Mouse (Mus musculus) ES-Bruce4 (cell line): ENCODE results near the gene Birc6. TPM values are rescaled to one million over a fixed set of nuclear protein-coding genes. Genes with fewer than 3 reads are reported as not detected.
"Not testable (repeated sequence)": the region's sequence is repeated elsewhere in the genome, so short reads cannot be mapped to it uniquely, and the experiment has no call there.

Experiments
- H3K27ac ChIP-seq: 2 replicates; pipeline ENCODE4 v1.5.1; 2012; ENCODE audit warnings: low read length, inconsistent platforms; ENCODE audit not compliant: insufficient read depth
- H3K27me3 ChIP-seq: 2 replicates; pipeline ENCODE4 v1.6.1; 2012; ENCODE audit warnings: mild to moderate bottlenecking, low read length, inconsistent platforms; ENCODE audit not compliant: control insufficient read depth, poor library complexity, insufficient read depth, severe bottlenecking
- H3K36me3 ChIP-seq: 2 replicates; pipeline ENCODE4 v1.6.1; 2012; ENCODE audit warnings: inconsistent platforms, mild to moderate bottlenecking, low read length, moderate library complexity; ENCODE audit not compliant: control insufficient read depth, poor library complexity, insufficient read depth, severe bottlenecking
- H3K4me1 ChIP-seq: one replicate; pipeline ENCODE4 v1.8.1; 2011; ENCODE audit warnings: low read length; ENCODE audit not compliant: control insufficient read depth, insufficient read depth
- H3K4me3 ChIP-seq: 2 replicates; pipeline ENCODE4 v1.5.1; 2011; ENCODE audit warnings: low read depth, mild to moderate bottlenecking, low read length
- H3K9ac ChIP-seq: 2 replicates; pipeline ENCODE4 v1.6.1; 2012; ENCODE audit warnings: low read depth, mild to moderate bottlenecking, inconsistent platforms; ENCODE audit not compliant: poor library complexity, severe bottlenecking
- H3K9me3 ChIP-seq: replicated peaks from 2 replicates; pipeline ENCODE4 v1.6.1; 2012; ENCODE audit warnings: mild to moderate bottlenecking, low read length, inconsistent platforms; ENCODE audit not compliant: control insufficient read depth, poor library complexity, insufficient read depth, severe bottlenecking
- CTCF ChIP-seq: IDR thresholded peaks from one replicate; pipeline ENCODE4 v1.8.1; 2011; ENCODE audit warnings: low read depth, low read length
- EP300 ChIP-seq: IDR thresholded peaks from 2 replicates; pipeline ENCODE4 v1.6.1; 2011; ENCODE audit warnings: low read depth, low read length; ENCODE audit not compliant: insufficient read depth
- POLR2A ChIP-seq: IDR thresholded peaks from one replicate; pipeline ENCODE4 v1.8.1; 2011; ENCODE audit warnings: low read length; ENCODE audit not compliant: insufficient read depth
- polyA plus RNA-seq: library from polyadenylated mRNA; stranded (reverse); fragments of >200 nt; gene quantifications from 2 replicates; pipeline ENCODE4 v1.2.4, GENCODE M21; 2011; ENCODE audit warnings: low read depth; ENCODE audit not compliant: missing spikeins, insufficient read depth, insufficient read length

Birc6 gene
- polyA plus RNA-seq, 1 experiment, result 132 TPM

- Histone ChIP-seq H3K27ac (no peak overlapping the region), H3K4me1 (no peaks in the 10 kb centered on the region), H3K36me3 (peaks cover 13% of the 10 kb centered on the region), H3K27me3 (no peaks in the 10 kb centered on the region), H3K4me3 (no peak overlapping the region), H3K9ac (no peak overlapping the region), H3K9me3 (no peaks in the 10 kb centered on the region)
- no peak for TF ChIP-seq POLR2A
- TF ChIP-seq EP300, result no peak
- no peak for TF ChIP-seq CTCF
These were observed 144.4 kb downstream of the Birc6 start for GRCm38 (mm10) chr17:74672446-74672845.

- TF ChIP-seq CTCF (no peak), EP300 (no peak), POLR2A (no peak)
- Histone ChIP-seq H3K4me1 (no peaks in the 10 kb centered on the region), H3K9me3 (no peaks in the 10 kb centered on the region), H3K27me3 (no peaks in the 10 kb centered on the region), H3K36me3 (peaks cover 15% of the 10 kb centered on the region), H3K27ac (no peak overlapping the region), H3K9ac (no peak overlapping the region), H3K4me3 (no peak overlapping the region)
These were observed 145.2 kb downstream of the Birc6 start for GRCm38 (mm10) chr17:74673251-74673650.

- Histone ChIP-seq H3K4me3 (no peak overlapping the region), H3K36me3 (peaks cover 16% of the 10 kb centered on the region), H3K4me1 (no peaks in the 10 kb centered on the region), H3K9me3 (no peaks in the 10 kb centered on the region), H3K9ac (no peak overlapping the region), H3K27me3 (no peaks in the 10 kb centered on the region), H3K27ac (no peak overlapping the region)
- no peak for TF ChIP-seq EP300
- no peak for TF ChIP-seq CTCF
- TF ChIP-seq POLR2A, result no peak
These were observed 150.0 kb downstream of the Birc6 start for GRCm38 (mm10) chr17:74678061-74678460.

- no peak for TF ChIP-seq POLR2A
- TF ChIP-seq CTCF, result no peak
- no peak for TF ChIP-seq EP300
These were observed 156.8 kb downstream of the Birc6 start for GRCm38 (mm10) chr17:74684927-74685326.

DNA sequence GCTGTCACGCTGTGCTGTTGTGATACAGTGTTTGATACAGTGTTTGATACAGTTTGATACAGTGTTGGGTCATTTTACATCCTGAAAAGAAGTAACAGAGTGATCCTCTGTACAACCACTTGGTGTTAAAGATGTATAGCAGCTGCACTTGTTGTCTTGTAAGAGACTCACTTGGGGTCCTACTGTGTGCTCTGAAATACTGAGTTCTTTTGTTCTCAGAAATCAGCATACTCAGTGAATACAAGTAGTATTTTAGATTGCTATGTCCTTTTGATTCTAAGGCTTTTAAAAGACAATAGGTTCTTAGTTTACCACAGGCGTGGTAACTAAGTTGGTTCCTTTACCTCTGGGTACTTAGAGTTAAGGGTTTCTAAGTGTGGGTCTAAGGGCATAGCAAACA is 160.5 kb downstream of the Birc6 start:
- Histone ChIP-seq H3K4me1 (peaks cover 3% of the 10 kb centered on the region), H3K27ac (no peak overlapping the region), H3K27me3 (no peaks in the 10 kb centered on the region), H3K4me3 (no peak overlapping the region), H3K9ac (no peak overlapping the region), H3K9me3 (no peaks in the 10 kb centered on the region), H3K36me3 (peaks cover 30% of the 10 kb centered on the region)
- no peak for TF ChIP-seq EP300

More at GRCm38 (mm10) chr17:74684927-74685326, 156.8 kb downstream of the Birc6 start:
- Histone ChIP-seq H3K36me3 (peaks cover 10% of the 10 kb centered on the region), H3K27me3 (no peaks in the 10 kb centered on the region), H3K9ac (no peak overlapping the region), H3K4me3 (no peak overlapping the region), H3K27ac (no peak overlapping the region), H3K9me3 (no peaks in the 10 kb centered on the region), H3K4me1 (peaks cover 3% of the 10 kb centered on the region)

DNA sequence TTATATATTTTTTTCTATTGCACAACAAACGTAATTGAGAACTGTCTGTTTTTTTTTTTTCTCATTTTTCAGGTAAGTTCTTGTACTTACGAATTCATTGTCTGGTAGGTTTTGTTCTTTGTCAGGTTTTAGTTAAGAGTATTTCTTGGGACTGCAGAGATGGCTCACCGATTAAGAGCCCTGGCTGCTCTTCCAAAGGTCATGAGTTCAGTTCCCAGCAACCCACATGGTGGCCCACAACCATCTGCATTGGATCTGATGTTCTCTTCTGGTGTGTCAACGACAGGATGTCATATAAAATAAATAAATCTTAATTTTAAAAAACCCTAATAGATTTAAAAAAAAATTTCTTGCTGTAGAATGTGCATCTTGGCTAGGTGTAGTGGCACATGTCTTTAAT is 161.3 kb downstream of the Birc6 start:
- Histone ChIP-seq H3K4me3 (no peak overlapping the region), H3K9ac (no peak overlapping the region), H3K9me3 (no peaks in the 10 kb centered on the region), H3K27ac (no peak overlapping the region), H3K4me1 (peaks cover 3% of the 10 kb centered on the region), H3K27me3 (no peaks in the 10 kb centered on the region), H3K36me3 (peaks cover 30% of the 10 kb centered on the region)
- no peak for TF ChIP-seq EP300
- no peak for TF ChIP-seq POLR2A
- no peak for TF ChIP-seq CTCF

DNA sequence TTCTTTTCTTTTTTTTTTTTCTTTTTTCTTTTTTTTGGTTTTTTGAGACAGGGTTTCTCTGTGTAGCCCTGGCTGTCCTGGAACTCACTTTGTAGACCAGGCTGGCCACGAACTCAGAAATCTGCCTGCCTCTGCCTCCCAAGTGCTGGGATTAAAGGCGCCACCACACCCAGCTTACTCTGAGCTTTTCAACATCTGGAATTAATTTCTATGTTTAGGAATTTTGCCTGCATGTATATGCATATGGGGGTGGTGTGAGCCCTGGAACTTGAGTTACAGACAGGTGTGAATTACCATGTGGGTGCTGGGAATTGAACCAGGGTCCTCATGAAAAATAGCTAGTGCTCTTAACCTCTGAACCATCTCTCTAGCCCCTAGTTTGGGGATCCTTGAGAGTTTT is 173.6 kb downstream of the Birc6 start:
- H3K27me3 ChIP-seq, H3K4me3 ChIP-seq, H3K27ac ChIP-seq, H3K4me1 ChIP-seq, H3K9me3 ChIP-seq, H3K9ac ChIP-seq: not testable (repeated sequence)
- H3K36me3 ChIP-seq, result peaks cover 21% of the 10 kb centered on the region
